Mouse (Mus musculus) midbrain, embryonic 13.5 days (tissue): ENCODE measurements around the gene Pold2. TPM values are rescaled to one million over a fixed set of nuclear protein-coding genes. Genes with fewer than 3 reads are reported as not detected.
A peak's percentile ranks its signal among the peaks of the same experiment; 100 is the strongest.

Experiments used
- ATAC-seq: fragments of 200-750 bp; cut with Nextera tagmentation; 2 replicates; pipeline ENCODE4 v1.8.0; 2017; ENCODE audit warnings: mild to moderate bottlenecking, moderate TSS enrichment, moderate library complexity
- H3K27ac ChIP-seq: fragments of 300-500 bp; sonication (generic); 2 replicates; pipeline ENCODE4 v1.5.1; 2015; ENCODE audit warnings: inconsistent platforms, mild to moderate bottlenecking, moderate library complexity
- H3K27me3 ChIP-seq: fragments of 300-500 bp; sonication (generic); 2 replicates; pipeline ENCODE4 v1.6.1; 2015; ENCODE audit warnings: mild to moderate bottlenecking, inconsistent platforms
- H3K36me3 ChIP-seq: fragments of 300-500 bp; sonication (generic); 2 replicates; pipeline ENCODE4 v1.6.1; 2015; ENCODE audit warnings: mild to moderate bottlenecking, inconsistent platforms
- H3K4me1 ChIP-seq: fragments of 300-500 bp; sonication (generic); replicated peaks from 2 replicates; pipeline ENCODE4 v1.6.1; 2015; ENCODE audit warnings: inconsistent platforms
- H3K4me2 ChIP-seq: fragments of 300-500 bp; sonication (generic); replicated peaks from 2 replicates; pipeline ENCODE4 v1.6.1; 2015; ENCODE audit warnings: moderate library complexity, mild to moderate bottlenecking, inconsistent platforms
- H3K4me3 ChIP-seq: fragments of 300-500 bp; sonication (generic); replicated peaks from 2 replicates; pipeline ENCODE4 v1.5.1; 2015; ENCODE audit warnings: mild to moderate bottlenecking, inconsistent platforms
- H3K9ac ChIP-seq: fragments of 300-500 bp; sonication (generic); replicated peaks from 2 replicates; pipeline ENCODE4 v1.6.1; 2015; ENCODE audit warnings: mild to moderate bottlenecking, inconsistent platforms
- H3K9me3 ChIP-seq: fragments of 300-500 bp; sonication (generic); 2 replicates; pipeline ENCODE4 v1.6.1; 2016; ENCODE audit warnings: mild to moderate bottlenecking, inconsistent platforms
- WGBS: fragments of 180-500 bp; shearing (Covaris S2); methylation state at CpG from one replicate; pipeline ENCODE4 v1.1.7; 2015; 5-methylcytosine and 5-hydroxymethylcytosine counted together
- polyA plus RNA-seq: library from polyadenylated mRNA; unstranded; fragments of >200 nt; fragmentation: Nextera tagmentation; extraction: Ambion mirVana; gene quantifications from 2 replicates; pipeline ENCODE4 v1.2.1, GENCODE M21; 2015

Pold2 gene
- 55.4 and 63.0 TPM in 2 replicates for polyA plus RNA-seq

DNA sequence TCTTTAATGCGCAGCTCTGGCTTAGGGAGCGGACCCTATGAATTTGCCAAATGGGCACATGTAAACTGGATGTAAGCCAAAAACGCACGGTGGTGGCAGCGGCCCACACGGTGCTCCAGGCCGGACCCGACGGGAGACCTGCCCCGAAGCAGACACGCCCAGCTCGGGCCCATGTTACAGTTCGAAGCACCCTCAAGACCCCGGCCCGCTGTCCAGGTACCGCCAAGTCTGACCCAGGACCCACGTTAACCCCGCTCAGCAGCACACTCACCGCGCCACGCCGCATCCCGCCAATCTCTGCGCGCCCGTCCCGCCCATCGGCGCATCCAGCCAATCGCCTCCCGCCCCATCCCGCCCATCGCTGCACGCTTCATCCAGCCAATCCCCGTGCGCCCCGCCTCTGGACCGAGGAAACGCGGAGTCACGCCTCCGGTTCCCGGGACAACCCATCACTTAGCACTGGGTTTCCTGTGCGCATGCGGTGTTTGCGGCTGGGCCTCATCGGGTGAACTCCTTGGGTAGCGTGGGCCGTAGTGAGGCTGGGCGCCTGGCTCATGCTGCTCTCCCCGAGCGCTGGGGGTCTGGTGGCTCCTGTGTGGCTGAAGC, at the start of gene Pold2:
Pold2 (minus strand) TSS at position 372 of the 606 bp plus-strand sequence.
- Histone ChIP-seq H3K9me3 (no peaks in the 10 kb centered on the region), H3K4me3 (peak within 1 kb of the TSS; percentile 65), H3K9ac (peak within 1 kb of the TSS; percentile 69), H3K4me2 (peak within 1 kb of the TSS; percentile 67), H3K4me1 (peaks cover 29% of the 10 kb centered on the region), H3K36me3 (peaks cover 29% of the 10 kb centered on the region), H3K27me3 (no peaks in the 10 kb centered on the region), H3K27ac (peak within 1 kb of the TSS; percentile 87)
- ATAC-seq, result peak; percentile 99
- WGBS, result under 1% methylated on average over 52 of the region's 52 CpGs

DNA sequence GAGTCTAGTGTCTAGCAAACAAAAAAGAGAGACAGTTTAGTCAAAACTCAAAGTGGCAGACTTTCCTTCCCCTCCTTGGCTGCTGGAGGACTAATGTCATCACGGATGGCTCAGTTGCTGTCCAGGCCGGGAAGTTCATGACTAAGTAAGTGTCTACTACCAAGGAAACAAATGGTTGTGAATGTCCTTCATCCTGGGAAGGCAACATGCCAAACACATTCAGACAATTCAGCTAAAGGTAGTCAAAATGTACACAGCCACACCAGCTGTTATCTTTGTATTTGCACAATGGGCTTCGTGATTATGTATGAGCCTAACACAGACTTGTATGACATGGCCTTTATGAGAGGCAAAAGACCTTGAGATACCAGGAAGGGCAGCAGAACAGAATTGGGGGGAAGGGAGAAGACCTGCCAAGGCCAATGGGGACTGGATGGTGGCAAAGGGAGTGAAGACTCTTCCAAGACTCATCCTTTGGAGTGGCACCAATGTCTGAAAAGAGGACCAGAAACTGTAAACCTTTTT, 48.7 kb upstream of the Pold2 start:
- Histone ChIP-seq H3K36me3 (no peaks in the 10 kb centered on the region), H3K9me3 (no peaks in the 10 kb centered on the region), H3K4me2 (no peak overlapping the region), H3K4me1 (no peaks in the 10 kb centered on the region), H3K9ac (no peak overlapping the region), H3K4me3 (no peak overlapping the region), H3K27me3 (no peaks in the 10 kb centered on the region), H3K27ac (no peak overlapping the region)
- WGBS, result 93% methylated on average over 3 of the region's 3 CpGs
- ATAC-seq, result no peak

DNA sequence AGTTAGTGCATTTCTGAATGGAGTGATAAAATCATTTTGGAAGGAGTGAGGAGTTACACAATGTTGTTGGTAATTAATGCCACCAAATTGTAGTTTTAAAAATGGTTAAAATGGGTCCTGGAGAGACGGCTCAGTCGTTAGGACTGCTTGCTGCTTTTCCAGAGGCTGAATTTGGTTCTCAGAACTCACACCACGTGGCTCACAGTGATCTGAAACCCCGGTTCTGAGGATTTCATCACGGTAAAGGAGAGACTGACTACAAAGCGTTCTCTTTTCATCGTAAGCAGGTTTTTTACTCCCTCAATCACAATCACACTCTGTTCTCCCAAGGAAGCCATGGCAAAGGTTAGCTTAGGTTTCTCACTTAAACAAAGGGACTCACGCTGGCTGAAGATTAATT, 46.6 kb upstream of the Pold2 start:
- Histone ChIP-seq H3K27me3 (no peaks in the 10 kb centered on the region), H3K9ac (no peak overlapping the region), H3K4me3 (no peak overlapping the region), H3K9me3 (no peaks in the 10 kb centered on the region), H3K4me1 (no peaks in the 10 kb centered on the region), H3K27ac (no peak overlapping the region), H3K4me2 (no peak overlapping the region), H3K36me3 (no peaks in the 10 kb centered on the region)
- no peak for ATAC-seq
- WGBS, result 64% methylated on average over 8 of the region's 8 CpGs

DNA sequence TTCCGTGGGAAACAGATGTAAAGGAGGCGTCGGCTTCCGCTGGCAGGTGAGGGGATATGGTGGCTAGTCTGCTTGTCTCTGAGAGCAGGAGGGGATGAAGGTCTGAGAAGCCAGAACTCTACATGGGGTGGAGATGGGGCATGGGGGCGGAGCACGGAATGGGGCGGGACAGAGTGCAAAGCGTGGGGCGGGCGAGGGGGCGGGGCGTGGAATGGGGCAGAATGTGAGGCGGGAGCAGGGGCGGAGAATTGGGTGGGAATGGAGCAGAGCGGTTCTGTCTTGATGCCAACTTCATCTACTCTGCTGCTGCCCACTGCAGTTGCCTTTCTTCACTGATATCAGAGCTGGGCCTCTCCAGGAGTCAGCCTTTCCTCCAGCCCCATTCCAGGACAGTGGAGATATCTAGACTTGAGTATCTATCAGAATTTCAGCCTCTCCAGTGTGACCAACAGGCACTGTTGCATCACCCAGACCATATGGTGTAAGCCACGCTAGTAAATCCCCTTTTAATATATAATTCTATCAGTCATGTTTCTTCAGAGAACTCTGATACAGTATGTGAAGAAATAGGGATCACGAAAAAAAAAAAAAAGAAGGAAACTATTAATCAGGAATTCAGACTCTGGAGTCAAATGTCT, 42.4 kb upstream of the Pold2 start:
- Histone ChIP-seq H3K4me1 (no peaks in the 10 kb centered on the region), H3K27me3 (no peaks in the 10 kb centered on the region), H3K9ac (no peak overlapping the region), H3K36me3 (no peaks in the 10 kb centered on the region), H3K9me3 (no peaks in the 10 kb centered on the region), H3K4me2 (no peak overlapping the region), H3K27ac (no peak overlapping the region), H3K4me3 (no peak overlapping the region)
- 31% methylated on average over 17 of the region's 17 CpGs for WGBS
- ATAC-seq, result no peak

DNA sequence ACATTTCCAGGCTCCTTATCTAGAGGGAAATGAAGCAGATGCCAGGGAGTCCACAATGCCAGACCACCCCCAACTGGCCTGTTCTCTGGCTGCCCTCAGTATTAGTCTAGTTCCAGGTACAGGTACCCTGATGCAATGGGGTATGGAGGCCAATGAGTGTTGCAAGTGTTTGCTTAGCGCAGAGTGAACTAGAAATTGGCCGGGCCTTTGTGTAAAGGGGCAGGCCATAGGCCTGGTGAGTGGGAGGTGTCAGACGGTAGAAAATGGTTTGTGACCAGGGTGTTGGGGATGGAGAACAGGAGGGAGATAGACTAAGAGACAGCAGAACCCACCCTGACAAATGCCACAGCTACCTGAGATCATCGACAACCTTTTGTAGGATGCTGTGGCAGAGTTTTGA, 41.5 kb upstream of the Pold2 start:
- H3K4me2 ChIP-seq, result no peak overlapping the region
- H3K27ac ChIP-seq, result no peak overlapping the region
- no peak for ATAC-seq
- no peaks in the 10 kb centered on the region for H3K4me1 ChIP-seq
- WGBS, result 93% methylated on average over 4 of the region's 4 CpGs
- no peak overlapping the region for H3K9ac ChIP-seq
- H3K9me3 ChIP-seq, result no peaks in the 10 kb centered on the region
- no peaks in the 10 kb centered on the region for H3K27me3 ChIP-seq
- no peak overlapping the region for H3K4me3 ChIP-seq
- H3K36me3 ChIP-seq, result no peaks in the 10 kb centered on the region

DNA sequence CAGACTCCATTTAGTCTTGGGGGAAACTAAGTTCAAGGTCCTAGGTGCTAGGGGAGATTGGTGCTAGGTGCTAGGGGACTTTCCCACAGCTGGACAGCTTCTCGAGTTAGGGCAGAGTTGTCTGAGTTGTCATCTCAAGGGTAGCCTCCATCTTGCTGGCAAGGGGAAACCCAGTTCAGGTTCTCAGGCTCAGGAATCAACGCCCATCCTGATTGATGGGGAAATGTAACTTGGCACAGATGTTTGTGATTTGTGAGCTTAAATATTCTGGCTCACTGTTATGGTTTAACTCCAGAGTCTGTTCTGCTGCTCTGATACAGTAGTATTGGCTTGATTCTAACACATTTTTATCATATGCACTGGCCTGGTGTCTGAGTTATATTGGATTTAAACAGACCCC, 40.0 kb upstream of the Pold2 start:
- no peaks in the 10 kb centered on the region for H3K9me3 ChIP-seq
- no peak overlapping the region for H3K4me2 ChIP-seq
- no peak overlapping the region for H3K9ac ChIP-seq
- H3K27ac ChIP-seq, result no peak overlapping the region
- no peaks in the 10 kb centered on the region for H3K36me3 ChIP-seq
- no peak for ATAC-seq
- WGBS, result 71% methylated on average over 2 of the region's 2 CpGs
- no peak overlapping the region for H3K4me3 ChIP-seq
- H3K27me3 ChIP-seq, result no peaks in the 10 kb centered on the region
- H3K4me1 ChIP-seq, result no peaks in the 10 kb centered on the region

DNA sequence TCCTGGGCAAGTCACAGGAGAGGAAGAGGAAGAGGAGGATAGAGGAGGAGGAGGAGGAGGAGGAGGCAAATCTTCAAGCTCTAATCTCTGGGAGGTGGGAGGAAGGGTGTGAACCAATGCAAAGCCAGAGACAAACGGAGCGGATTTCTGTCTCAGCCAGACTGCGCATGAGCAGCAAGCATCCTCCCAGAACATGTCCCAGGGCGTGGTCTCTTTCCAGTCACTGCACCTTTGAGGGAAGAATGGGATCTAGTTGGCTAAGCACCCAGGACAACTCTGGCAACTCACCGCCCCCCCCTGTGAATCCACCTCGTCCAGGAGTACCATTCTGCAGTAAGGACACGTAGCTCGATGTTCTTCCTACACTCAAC, 38.1 kb upstream of the Pold2 start:
- no peak overlapping the region for H3K4me2 ChIP-seq
- no peaks in the 10 kb centered on the region for H3K9me3 ChIP-seq
- 76% methylated on average over 8 of the region's 8 CpGs for WGBS

DNA sequence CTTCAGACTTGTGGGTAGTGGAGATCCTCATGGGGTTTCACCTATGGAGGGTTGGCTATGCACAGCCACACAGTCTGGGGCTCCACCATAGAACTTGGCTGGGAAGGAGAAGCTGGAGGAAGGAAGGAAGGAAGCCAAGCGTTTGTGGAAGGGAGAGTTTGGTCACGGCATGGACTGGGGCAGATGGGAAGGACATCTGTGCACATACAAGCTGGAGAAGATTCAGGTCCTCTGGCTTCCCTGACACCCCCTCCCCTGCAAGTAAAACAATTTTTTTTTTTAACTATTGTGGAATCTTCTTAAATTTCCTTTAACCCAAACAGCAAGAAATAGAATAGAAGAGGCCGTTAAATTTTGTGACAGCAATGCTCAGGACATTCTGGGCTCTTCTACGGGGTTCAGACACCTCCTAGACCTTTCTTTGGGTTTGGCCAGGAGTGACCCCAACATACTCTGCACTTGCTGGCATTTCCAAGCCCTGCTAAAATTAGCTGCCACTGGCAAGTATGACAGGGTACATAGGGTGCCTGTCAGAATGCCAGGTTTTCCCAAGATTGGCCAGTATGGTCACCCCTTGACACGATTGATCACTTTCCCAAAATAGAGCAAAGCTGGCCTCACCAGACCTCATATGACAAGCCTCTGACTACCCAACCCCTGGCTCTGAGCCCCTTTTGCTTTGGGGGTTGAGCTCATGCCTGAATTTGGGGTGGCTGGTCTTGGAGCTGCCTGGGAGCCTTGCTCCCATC, 37.5 kb upstream of the Pold2 start:
- Histone ChIP-seq H3K4me3 (no peak overlapping the region), H3K36me3 (no peaks in the 10 kb centered on the region)
- no peak for ATAC-seq

More for the DNA sequence above, 38.1 kb upstream of the Pold2 start:
- no peak overlapping the region for H3K4me3 ChIP-seq
- ATAC-seq, result no peak
- no peaks in the 10 kb centered on the region for H3K4me1 ChIP-seq
- no peaks in the 10 kb centered on the region for H3K36me3 ChIP-seq
- no peaks in the 10 kb centered on the region for H3K27me3 ChIP-seq
- no peak overlapping the region for H3K27ac ChIP-seq
- no peak overlapping the region for H3K9ac ChIP-seq

DNA sequence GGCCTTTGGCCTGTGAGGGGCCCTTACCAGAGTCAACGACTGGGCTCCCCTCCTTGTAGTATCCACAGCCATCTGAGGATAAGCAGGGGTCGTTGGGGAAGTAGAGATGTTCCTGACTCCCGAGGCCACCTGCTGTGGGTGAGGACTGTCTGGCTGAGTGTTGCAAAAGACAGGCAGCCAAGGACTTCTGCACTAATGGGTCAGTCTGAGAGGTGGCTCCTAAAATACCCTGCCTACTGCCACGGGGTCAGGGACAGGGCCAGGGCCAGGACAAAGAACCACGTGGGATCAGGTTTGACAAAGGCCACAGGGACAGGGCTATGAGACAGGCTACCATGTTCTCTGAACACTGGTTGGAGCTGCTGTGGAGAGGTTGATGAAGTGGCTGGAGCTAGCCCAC, 36.8 kb upstream of the Pold2 start:
- WGBS, result 57% methylated on average over 5 of the region's 5 CpGs
- no peak overlapping the region for H3K27ac ChIP-seq
- H3K27me3 ChIP-seq, result no peaks in the 10 kb centered on the region
- no peak overlapping the region for H3K9ac ChIP-seq
- H3K4me3 ChIP-seq, result no peak overlapping the region
- H3K4me2 ChIP-seq, result no peak overlapping the region
- no peak for ATAC-seq
- no peaks in the 10 kb centered on the region for H3K36me3 ChIP-seq
- no peaks in the 10 kb centered on the region for H3K4me1 ChIP-seq
- H3K9me3 ChIP-seq, result no peaks in the 10 kb centered on the region

More for the DNA sequence above, 37.5 kb upstream of the Pold2 start:
- Histone ChIP-seq H3K4me1 (no peaks in the 10 kb centered on the region), H3K27me3 (no peaks in the 10 kb centered on the region), H3K9me3 (no peaks in the 10 kb centered on the region), H3K4me2 (no peak overlapping the region), H3K27ac (no peak overlapping the region), H3K9ac (no peak overlapping the region)
- 88% methylated on average over 5 of the region's 5 CpGs for WGBS

DNA sequence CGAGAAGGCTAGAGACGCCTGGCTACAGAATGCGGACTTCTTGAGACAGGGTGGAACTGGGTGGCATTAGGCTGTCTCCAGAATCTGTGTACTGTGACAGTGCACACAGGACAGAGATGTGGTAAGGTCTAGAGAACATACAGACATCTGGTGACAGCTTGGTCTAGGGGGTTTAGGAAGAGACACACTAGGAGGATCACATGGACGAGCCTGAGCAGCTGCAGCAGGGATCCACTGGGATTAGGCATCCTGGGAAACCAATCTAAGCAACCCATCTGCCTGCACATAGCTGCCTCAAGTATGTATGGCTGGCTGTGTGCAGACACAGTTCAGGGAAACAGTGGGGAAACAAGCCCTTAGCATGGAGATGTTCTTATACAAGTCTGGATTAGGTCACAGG, 35.8 kb upstream of the Pold2 start:
- WGBS, result 75% methylated on average over 4 of the region's 4 CpGs
- H3K4me1 ChIP-seq, result no peaks in the 10 kb centered on the region
- no peak overlapping the region for H3K9ac ChIP-seq
- H3K4me2 ChIP-seq, result no peak overlapping the region
- H3K4me3 ChIP-seq, result no peak overlapping the region
- no peak overlapping the region for H3K27ac ChIP-seq
- H3K9me3 ChIP-seq, result no peaks in the 10 kb centered on the region
- H3K27me3 ChIP-seq, result no peaks in the 10 kb centered on the region
- H3K36me3 ChIP-seq, result no peaks in the 10 kb centered on the region
- 0 out of 2 replicates have a peak, but pooled peaks have one; percentile 14 for ATAC-seq

DNA sequence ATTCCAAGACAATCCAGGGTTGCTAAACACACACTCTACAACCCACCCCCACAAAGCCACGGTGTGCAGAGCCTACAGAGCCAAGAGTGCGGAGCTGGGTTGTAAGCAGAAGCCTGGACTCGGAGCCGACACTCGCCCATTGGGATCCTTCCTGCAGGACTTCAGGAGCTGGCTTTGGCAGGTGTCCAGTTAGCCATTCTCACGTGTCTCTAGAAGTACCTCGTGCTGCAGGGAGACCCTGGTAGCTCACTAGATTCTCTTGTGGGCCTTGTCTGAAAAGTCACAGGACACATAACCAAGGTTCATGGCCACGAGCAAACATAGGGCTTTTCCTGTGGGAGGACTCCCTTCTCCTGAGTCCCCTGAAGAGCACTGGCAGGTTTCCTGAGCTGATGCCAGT, 35.2 kb upstream of the Pold2 start:
- no peaks in the 10 kb centered on the region for H3K4me1 ChIP-seq
- no peak for ATAC-seq

DNA sequence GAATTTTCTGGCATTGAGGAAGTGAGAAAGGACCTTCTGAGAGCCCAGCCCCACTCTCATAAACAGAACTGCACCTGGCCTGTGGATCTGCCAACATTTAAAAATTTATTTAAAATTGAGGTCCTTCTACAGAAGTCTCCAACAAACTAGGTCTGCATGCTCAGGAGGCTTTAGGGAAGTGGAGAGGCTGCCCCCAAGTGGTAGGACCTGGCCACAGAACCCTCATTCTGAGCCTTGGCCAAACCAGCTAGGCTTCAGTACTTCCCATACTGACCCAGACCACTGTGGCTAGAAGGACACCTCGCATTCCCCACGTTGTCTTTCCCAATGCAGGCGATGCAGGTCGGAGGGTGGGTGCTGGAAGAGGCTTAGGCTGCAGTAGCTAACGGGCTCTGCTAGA, 34.5 kb upstream of the Pold2 start:
- H3K27me3 ChIP-seq, result no peaks in the 10 kb centered on the region
- H3K9me3 ChIP-seq, result no peaks in the 10 kb centered on the region
- no peak overlapping the region for H3K9ac ChIP-seq
- no peaks in the 10 kb centered on the region for H3K4me1 ChIP-seq
- H3K4me2 ChIP-seq, result no peak overlapping the region
- H3K27ac ChIP-seq, result no peak overlapping the region
- no peak overlapping the region for H3K4me3 ChIP-seq
- no peak for ATAC-seq
- H3K36me3 ChIP-seq, result no peaks in the 10 kb centered on the region
- 36% methylated on average over 5 of the region's 5 CpGs for WGBS

More for the DNA sequence above, 35.2 kb upstream of the Pold2 start:
- no peaks in the 10 kb centered on the region for H3K36me3 ChIP-seq
- H3K9ac ChIP-seq, result no peak overlapping the region
- H3K9me3 ChIP-seq, result no peaks in the 10 kb centered on the region
- H3K4me2 ChIP-seq, result no peak overlapping the region
- WGBS, result 72% methylated on average over 8 of the region's 8 CpGs
- H3K27me3 ChIP-seq, result no peaks in the 10 kb centered on the region
- H3K4me3 ChIP-seq, result no peak overlapping the region
- H3K27ac ChIP-seq, result no peak overlapping the region
